Mouse (Mus musculus): ENCODE data around the gene Hist1h2af. TPM values are rescaled to one million over a fixed set of nuclear protein-coding genes. Genes with fewer than 3 reads are reported as not detected.
A peak's percentile ranks its signal among the peaks of the same experiment; 100 is the strongest.
"Not testable (repeated sequence)": the region's sequence is repeated elsewhere in the genome, so short reads cannot be mapped to it uniquely, and the experiment has no call there.

Gene Hist1h2af
- polyA plus RNA-seq, 1 experiment from 2014 or later = 5.4 TPM

DNA sequence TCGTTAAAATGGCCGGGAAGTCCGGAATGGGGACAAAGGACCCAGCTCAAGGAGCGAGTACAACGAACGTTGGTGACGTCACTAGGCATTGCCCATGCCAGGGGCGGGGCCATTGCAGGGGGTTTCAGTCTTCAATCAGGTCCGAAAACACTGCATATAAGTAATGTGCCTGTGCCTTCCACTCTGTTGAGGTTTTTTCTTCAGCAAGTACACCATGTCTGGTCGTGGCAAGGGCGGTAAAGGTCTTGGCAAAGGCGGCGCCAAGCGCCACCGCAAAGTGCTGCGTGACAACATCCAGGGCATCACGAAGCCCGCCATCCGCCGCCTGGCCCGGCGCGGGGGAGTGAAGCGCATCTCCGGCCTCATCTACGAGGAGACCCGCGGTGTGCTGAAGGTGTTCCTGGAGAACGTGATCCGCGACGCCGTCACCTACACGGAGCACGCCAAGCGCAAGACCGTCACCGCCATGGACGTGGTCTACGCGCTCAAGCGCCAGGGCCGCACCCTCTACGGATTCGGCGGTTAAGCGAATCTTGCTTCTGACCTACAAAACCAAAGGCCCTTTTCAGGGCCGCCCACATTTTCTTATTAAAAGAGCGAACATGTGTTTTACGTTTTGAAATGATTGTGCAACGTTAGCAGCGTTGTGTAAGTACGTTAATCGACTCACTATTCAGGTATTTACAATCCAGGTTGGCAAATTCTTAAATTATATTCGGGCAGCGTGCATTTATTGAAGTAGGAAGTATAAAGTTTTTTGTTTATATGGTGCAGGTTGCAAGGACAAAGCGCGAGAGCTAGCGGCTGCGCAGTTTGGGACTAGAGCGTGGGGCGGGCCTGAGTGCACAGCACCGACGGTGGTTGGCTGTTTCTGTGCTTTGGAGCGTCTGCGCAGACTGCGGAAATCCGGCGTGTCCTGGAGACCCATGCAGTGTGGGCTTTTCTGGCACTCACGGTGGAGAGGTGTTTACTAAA, 2.5 kb upstream of the Hist1h2af start, which contains the start of gene Hist1h4h:
Gene Hist1h4h (plus strand): TSS at position 150 of the 975 bp plus-strand sequence.
- Histone ChIP-seq H3K9me3 (ENCODE audit: control insufficient read depth, low read length) (no peaks in the 10 kb centered on the region), H3K9ac (ENCODE audit: low read length) (peak within 1 kb of the TSS; percentile 95), H3K4me3 (ENCODE audit: control insufficient read depth in 1 of 2, insufficient read depth in 1 of 2, low read depth in 1 of 2, low read length in 2 of 2) (peak within 1 kb of the TSS; percentile 49 to 67), H3K4me2 (ENCODE audit: low read length) (peak within 1 kb of the TSS; percentile 71), H3K4me1 (ENCODE audit: control insufficient read depth in 2 of 2, insufficient read depth in 2 of 2, low read length in 2 of 2) (peaks cover 8 to 32% of the 10 kb centered on the region in 2 experiments), H3K27ac (replicated peaks in 1 of 2; ENCODE audit: control insufficient read depth in 1 of 2, insufficient read depth in 1 of 2, low read depth in 2 of 2, low read length in 2 of 2) (peak within 1 kb of the TSS; percentile 95 to 100), H3K27me3 (ENCODE audit: control insufficient read depth, insufficient read depth, low read length) (no peaks in the 10 kb centered on the region), H3K36me3 (ENCODE audit: control insufficient read depth, insufficient read depth, low read length) (no peaks in the 10 kb centered on the region)
- peak; percentile 81 for ATAC-seq (ENCODE audit: insufficient number of reproducible peaks, insufficient read depth, low FRiP score, low read depth)
- WGBS = under 1% methylated on average over 50 of the region's 70 CpGs

DNA sequence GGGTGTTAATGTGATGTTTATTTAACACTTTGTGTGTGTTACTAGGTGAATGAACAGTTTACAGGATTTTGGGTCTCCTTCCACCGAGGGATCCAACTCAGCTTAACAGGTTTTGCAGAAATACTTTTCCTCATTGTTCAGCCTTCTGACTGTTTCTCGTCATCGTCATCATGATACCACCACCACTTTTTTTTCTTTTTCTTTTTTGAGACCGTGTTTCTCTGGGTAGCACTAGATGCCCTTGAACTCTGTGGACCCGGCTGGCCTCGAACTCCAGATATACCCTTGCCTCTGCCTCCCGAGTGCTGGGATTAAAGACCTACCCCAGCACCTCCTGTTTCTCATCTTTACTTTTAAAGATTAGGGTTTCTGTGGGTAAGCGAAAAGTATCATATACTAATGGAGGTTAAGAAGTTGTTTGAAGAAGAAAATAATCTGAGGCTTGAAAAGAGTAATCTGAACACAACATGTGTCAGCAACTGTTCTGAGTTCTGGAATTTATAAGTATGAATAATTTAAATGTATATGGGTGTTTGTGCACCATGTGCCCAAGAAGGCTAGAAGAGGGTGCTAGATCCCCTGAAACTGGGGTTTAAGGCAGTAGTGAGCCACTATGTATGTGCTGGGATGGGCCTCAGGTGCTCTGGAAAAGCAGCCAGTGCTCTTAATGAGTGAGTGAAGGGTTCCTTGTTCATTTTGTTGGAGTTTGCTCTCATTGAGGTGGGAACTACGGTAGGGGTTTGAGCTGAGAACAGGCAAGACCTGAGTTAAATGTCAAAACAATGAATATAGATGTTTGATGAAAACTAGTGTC, 1.2 kb upstream of the Hist1h2af start:
- 24% methylated on average over 9 of the region's 9 CpGs for WGBS
- peak overlapping the region; percentile 21 to 67; a peak in 3 of 4 replicates for H3K4me3 ChIP-seq (ENCODE audit: control insufficient read depth in 1 of 2, insufficient read depth in 1 of 2, low read depth in 1 of 2, low read length in 2 of 2)
- H3K27me3 ChIP-seq (ENCODE audit: control insufficient read depth, insufficient read depth, low read length) = no peaks in the 10 kb centered on the region
- ATAC-seq (ENCODE audit: insufficient number of reproducible peaks, insufficient read depth, low FRiP score, low read depth) = no peak
- H3K4me1 ChIP-seq (ENCODE audit: control insufficient read depth in 2 of 2, insufficient read depth in 2 of 2, low read length in 2 of 2) = peaks cover 8 to 36% of the 10 kb centered on the region in 2 experiments
- H3K27ac ChIP-seq (replicated peaks in 1 of 2; ENCODE audit: control insufficient read depth in 1 of 2, insufficient read depth in 1 of 2, low read depth in 2 of 2, low read length in 2 of 2) = peak overlapping the region; percentile 61 to 95
- H3K36me3 ChIP-seq (ENCODE audit: control insufficient read depth, insufficient read depth, low read length) = no peaks in the 10 kb centered on the region
- no peaks in the 10 kb centered on the region for H3K9me3 ChIP-seq (ENCODE audit: control insufficient read depth, low read length)
- peak overlapping the region; percentile 71 for H3K4me2 ChIP-seq (ENCODE audit: low read length)
- H3K9ac ChIP-seq (ENCODE audit: low read length) = peak overlapping the region; percentile 71

DNA sequence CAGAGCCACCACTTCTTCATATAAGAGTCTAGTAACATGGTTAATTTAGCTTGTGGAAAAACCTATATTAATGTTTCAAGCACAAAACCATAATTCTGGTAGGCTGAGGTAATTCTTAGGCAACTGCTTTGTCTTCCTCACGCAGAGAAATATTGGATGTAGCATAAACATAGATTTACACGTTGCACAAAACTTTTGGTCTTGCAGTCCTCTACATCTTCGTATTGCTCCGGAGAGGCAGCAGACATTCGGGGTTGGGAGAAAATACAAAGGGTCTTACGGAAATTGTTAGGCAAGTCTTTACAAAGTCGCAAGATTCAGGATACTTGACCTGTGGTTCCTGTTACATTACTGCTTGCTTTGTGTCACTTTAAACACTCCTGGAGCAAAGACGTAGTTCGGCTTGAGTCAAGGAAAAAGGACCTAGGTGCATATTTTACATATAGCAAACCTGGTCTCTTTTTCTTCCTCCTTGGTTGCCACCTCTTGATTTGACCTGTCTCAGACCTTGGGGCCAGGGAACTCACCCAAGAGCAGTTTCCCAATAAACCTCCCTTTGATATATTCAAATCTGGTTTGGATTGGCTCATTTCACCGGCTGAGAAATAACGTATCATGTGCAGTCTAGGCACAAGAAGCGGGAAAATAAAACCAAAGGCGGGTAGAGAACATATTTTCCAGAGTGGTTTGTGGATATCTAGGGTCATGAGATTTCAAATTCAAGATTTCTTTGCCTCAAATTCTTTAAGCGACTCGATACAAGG, 844 bp downstream of the Hist1h2af start:
- peak overlapping the region; percentile 71 for H3K9ac ChIP-seq (ENCODE audit: low read length)
- H3K4me2 ChIP-seq (ENCODE audit: low read length) = peak overlapping the region; percentile 71
- WGBS = 1% methylated on average over 15 of the region's 15 CpGs
- H3K27me3 ChIP-seq (ENCODE audit: control insufficient read depth, insufficient read depth, low read length) = no peaks in the 10 kb centered on the region
- peak overlapping the region; percentile 68 to 95 for H3K27ac ChIP-seq (replicated peaks in 1 of 2; ENCODE audit: control insufficient read depth in 1 of 2, insufficient read depth in 1 of 2, low read depth in 2 of 2, low read length in 2 of 2)
- no peak for ATAC-seq (ENCODE audit: insufficient number of reproducible peaks, insufficient read depth, low FRiP score, low read depth)
- H3K36me3 ChIP-seq (ENCODE audit: control insufficient read depth, insufficient read depth, low read length) = no peaks in the 10 kb centered on the region
- peak overlapping the region; percentile 24 to 48; a peak in 3 of 4 replicates for H3K4me3 ChIP-seq (ENCODE audit: control insufficient read depth in 1 of 2, insufficient read depth in 1 of 2, low read depth in 1 of 2, low read length in 2 of 2)
- H3K4me1 ChIP-seq (ENCODE audit: control insufficient read depth in 2 of 2, insufficient read depth in 2 of 2, low read length in 2 of 2) = peaks cover 5 to 30% of the 10 kb centered on the region in 2 experiments
- H3K9me3 ChIP-seq (ENCODE audit: control insufficient read depth, low read length) = no peaks in the 10 kb centered on the region

DNA sequence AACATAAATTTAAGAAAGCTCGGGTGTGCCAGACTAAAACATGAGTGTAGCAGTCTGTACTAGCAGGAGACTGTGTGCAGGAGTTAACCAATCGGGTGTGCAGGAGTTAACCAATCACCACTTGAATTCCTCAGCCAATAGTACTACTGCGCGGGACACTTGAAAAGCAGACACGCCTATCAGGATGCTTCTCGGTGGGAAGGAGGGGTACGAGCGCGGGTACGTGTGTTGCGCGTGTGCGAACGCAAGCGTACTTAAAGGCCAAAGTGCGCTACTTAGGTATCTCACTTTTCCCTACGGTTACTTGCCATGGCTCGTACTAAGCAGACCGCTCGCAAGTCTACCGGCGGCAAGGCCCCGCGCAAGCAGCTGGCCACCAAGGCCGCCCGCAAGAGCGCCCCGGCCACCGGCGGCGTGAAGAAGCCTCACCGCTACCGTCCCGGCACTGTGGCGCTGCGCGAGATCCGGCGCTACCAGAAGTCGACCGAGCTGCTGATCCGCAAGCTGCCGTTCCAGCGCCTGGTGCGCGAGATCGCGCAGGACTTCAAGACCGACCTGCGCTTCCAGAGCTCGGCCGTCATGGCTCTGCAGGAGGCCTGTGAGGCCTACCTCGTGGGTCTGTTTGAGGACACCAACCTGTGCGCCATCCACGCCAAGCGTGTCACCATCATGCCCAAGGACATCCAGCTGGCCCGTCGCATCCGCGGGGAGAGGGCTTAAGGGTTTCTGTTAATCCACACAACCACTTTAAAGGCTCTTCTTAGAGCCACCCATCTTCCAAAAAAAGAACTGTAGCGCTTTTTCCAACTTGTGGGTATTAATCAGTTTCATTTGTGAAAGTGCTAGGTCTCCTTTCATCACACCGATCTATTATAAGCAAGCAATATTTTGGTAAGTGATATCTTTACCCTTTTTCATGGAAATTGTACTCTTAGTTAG, 1.7 kb downstream of the Hist1h2af start, which contains the start of gene Hist1h3g:
Gene Hist1h3g (plus strand): TSS at position 286 of the 939 bp plus-strand sequence.
- H3K27ac ChIP-seq (replicated peaks in 1 of 2; ENCODE audit: control insufficient read depth in 1 of 2, insufficient read depth in 1 of 2, low read depth in 2 of 2, low read length in 2 of 2) = peak within 1 kb of the TSS; percentile 68 to 95
- H3K9me3 ChIP-seq (ENCODE audit: control insufficient read depth, low read length); H3K36me3 ChIP-seq (ENCODE audit: control insufficient read depth, insufficient read depth, low read length); H3K27me3 ChIP-seq (ENCODE audit: control insufficient read depth, insufficient read depth, low read length): not testable (repeated sequence)
- H3K4me3 ChIP-seq (ENCODE audit: control insufficient read depth in 1 of 2, insufficient read depth in 1 of 2, low read depth in 1 of 2, low read length in 2 of 2) = peak within 1 kb of the TSS; percentile 48 to 51
- H3K4me2 ChIP-seq (ENCODE audit: low read length) = peak within 1 kb of the TSS; percentile 71
- peak; percentile 85 for ATAC-seq (ENCODE audit: insufficient number of reproducible peaks, insufficient read depth, low FRiP score, low read depth)
- H3K9ac ChIP-seq (ENCODE audit: low read length) = peak within 1 kb of the TSS; percentile 78
- WGBS = under 1% methylated on average over 37 of the region's 62 CpGs
- peaks cover 5 to 30% of the 10 kb centered on the region in 2 experiments for H3K4me1 ChIP-seq (ENCODE audit: control insufficient read depth in 2 of 2, insufficient read depth in 2 of 2, low read length in 2 of 2)

DNA sequence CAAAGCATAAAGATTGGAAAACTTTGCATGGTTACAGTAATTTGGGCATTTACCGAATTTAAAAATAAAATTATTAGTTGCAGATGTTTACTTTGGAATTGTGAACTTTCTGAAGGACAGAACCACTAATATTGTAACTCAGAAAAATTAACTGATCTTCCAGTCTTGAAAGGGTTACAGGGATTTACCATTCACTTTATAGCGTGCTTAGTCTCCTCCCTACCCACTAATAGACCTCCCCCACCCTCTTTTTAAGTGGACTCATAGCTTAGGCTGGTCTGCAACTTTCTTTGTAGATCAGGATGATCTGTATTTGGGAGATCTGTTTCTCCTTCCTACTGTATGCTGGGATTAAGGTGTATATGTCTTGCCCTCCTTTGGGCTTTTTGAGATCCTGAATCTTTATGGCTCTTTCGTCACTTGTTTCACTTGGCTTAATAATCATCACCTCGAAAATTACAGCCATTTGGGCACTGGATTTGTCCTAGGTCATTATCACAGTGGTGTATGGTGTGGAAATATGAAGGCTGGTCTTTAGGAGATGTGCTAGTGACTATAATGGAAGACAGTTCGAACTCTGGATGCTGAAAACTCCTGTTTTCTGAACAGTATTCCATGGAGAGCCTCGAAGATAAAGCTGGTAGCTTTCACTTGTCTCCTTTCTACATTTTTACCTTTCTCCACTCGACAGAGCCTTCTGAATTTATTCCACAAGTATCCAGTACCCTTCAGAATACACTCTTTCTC, 2.5 kb downstream of the Hist1h2af start:
- no peaks in the 10 kb centered on the region for H3K9me3 ChIP-seq (ENCODE audit: control insufficient read depth, low read length)
- H3K27ac ChIP-seq (replicated peaks in 1 of 2; ENCODE audit: control insufficient read depth in 1 of 2, insufficient read depth in 1 of 2, low read depth in 2 of 2, low read length in 2 of 2) = peak overlapping the region in 1 of 2 experiments; percentile 77; a peak in 1 of 4 replicates
- ATAC-seq (ENCODE audit: insufficient number of reproducible peaks, insufficient read depth, low FRiP score, low read depth) = no peak
- H3K4me2 ChIP-seq (ENCODE audit: low read length) = peak overlapping the region; percentile 71
- peaks cover 5 to 30% of the 10 kb centered on the region in 2 experiments for H3K4me1 ChIP-seq (ENCODE audit: control insufficient read depth in 2 of 2, insufficient read depth in 2 of 2, low read length in 2 of 2)
- H3K4me3 ChIP-seq (ENCODE audit: control insufficient read depth in 1 of 2, insufficient read depth in 1 of 2, low read depth in 1 of 2, low read length in 2 of 2) = peak overlapping the region; percentile 8 to 48; a peak in 3 of 4 replicates
- H3K9ac ChIP-seq (ENCODE audit: low read length) = peak overlapping the region; percentile 78
- no peaks in the 10 kb centered on the region for H3K27me3 ChIP-seq (ENCODE audit: control insufficient read depth, insufficient read depth, low read length)
- 23% methylated on average over 7 of the region's 7 CpGs for WGBS
- H3K36me3 ChIP-seq (ENCODE audit: control insufficient read depth, insufficient read depth, low read length) = no peaks in the 10 kb centered on the region

Data from heart, embryonic 14.5 days (tissue).